Comparison of ENCODE assay signal across 17 mouse cellular contexts in genomic region chr2:134912616-134913015, GRCm38 (mm10).
A peak's percentile ranks its signal among the peaks of the same experiment; 100 is the strongest.
DNase-seq lines count a peak whose midpoint lies in the region; ATAC-seq and TF ChIP-seq lines count a peak whose summit lies in the region.
"Had no signal": no experiment of that assay in that cellular context is flagged by ENCODE, and none has a peak within 500 bp of the region (broad histone marks: within the 10 kb centered on the region; RNA-seq: fewer than 3 reads in every experiment).

No protein-coding gene starts in this region.

- H3K27ac ChIP-seq in kidney, adult 2 months (ENCODE audit: insufficient read depth, low read depth, low read length), result peak overlapping the region; percentile 5; the same call in 1 of the 2 replicates
- 0 out of 2 replicates have a peak overlapping the region, but pooled peaks have one; percentile 41 for H3K27ac ChIP-seq in neural tube, embryonic 15.5 days (replicated peaks)
- H3K27ac ChIP-seq in stomach, postnatal 0 days (replicated peaks), result no peak overlapping the region
- H3K27ac ChIP-seq: embryonic facial prominence, embryonic 13.5 days; hindbrain, embryonic 14.5 days had no signal

- H3K4me2 ChIP-seq in neural tube, embryonic 15.5 days, result no peak overlapping the region
- no peak overlapping the region for H3K4me2 ChIP-seq in stomach, postnatal 0 days (replicated peaks; ENCODE audit: low read depth)
- H3K4me2 ChIP-seq: embryonic facial prominence, embryonic 13.5 days; hindbrain, embryonic 14.5 days had no signal

- TF ChIP-seq POLR2A in kidney, adult 2 months (IDR thresholded peaks at IDR 0.05; ENCODE audit: low read depth, low read length), result no peak

- H3K4me3 ChIP-seq in kidney, adult 2 months (ENCODE audit: insufficient read depth, low read depth, low read length), result no peak overlapping the region
- no peak overlapping the region for H3K4me3 ChIP-seq in neural tube, embryonic 15.5 days (replicated peaks)
- H3K4me3 ChIP-seq in stomach, postnatal 0 days (ENCODE audit: low read depth, low read length), result no peak overlapping the region
- H3K4me3 ChIP-seq: embryonic facial prominence, embryonic 13.5 days had no signal

- H3K9me3 ChIP-seq in neural tube, embryonic 15.5 days (replicated peaks), result no peaks in the 10 kb centered on the region
- H3K9me3 ChIP-seq in stomach, postnatal 0 days (ENCODE audit: control insufficient read depth, low read length), result no peaks in the 10 kb centered on the region
- H3K9me3 ChIP-seq: embryonic facial prominence, embryonic 13.5 days had no signal

- peak; percentile 32 to 33 for DNase-seq in cerebellum, postnatal 10 days
- no peak for DNase-seq in cerebellum, adult 11 months
- no peak for DNase-seq in kidney, adult 2 months
- DNase-seq in kidney, postnatal 36 days, result no peak
- peak; percentile 83 for DNase-seq in adrenal gland, adult 8-10 months
- DNase-seq in retina, postnatal 1 day, result no peak
- DNase-seq in stomach, postnatal 0 days (ENCODE audit: low spot score), result no peak
- DNase-seq: kidney, adult 18-20 months; kidney, postnatal 4 days; lung, adult 2 months; right cerebral cortex, postnatal 14 days; thymus, adult 2 months had no signal

- ATAC-seq in neural tube, embryonic 15.5 days (ENCODE audit: low FRiP score), result no peak
- no peak for ATAC-seq in stomach, postnatal 0 days (ENCODE audit: low FRiP score, low TSS enrichment)
- ATAC-seq: CD4-positive, CD25-positive, alpha-beta regulatory T cell, adult 4 months; midbrain, embryonic 16.5 days had no signal

- 64% methylated on average over 2 of the region's 2 CpGs for WGBS in kidney, adult 2 months
- WGBS in neural tube, embryonic 15.5 days, result 72% methylated on average over 2 of the region's 2 CpGs
- 72% methylated on average over 2 of the region's 2 CpGs for WGBS in stomach, postnatal 0 days

- H3K4me1 ChIP-seq in kidney, adult 2 months (ENCODE audit: control insufficient read depth, insufficient read depth, low read length), result peaks cover 26% of the 10 kb centered on the region
- H3K4me1 ChIP-seq in neural tube, embryonic 15.5 days, result peaks cover 17% of the 10 kb centered on the region
- no peaks in the 10 kb centered on the region for H3K4me1 ChIP-seq in stomach, postnatal 0 days (replicated peaks; ENCODE audit: control insufficient read depth, insufficient read depth)

- TF ChIP-seq CTCF in kidney, adult 2 months (conservative IDR thresholded peaks at IDR 0.05; ENCODE audit: insufficient read depth, insufficient read length, low read depth, low read length), result no peak
- TF ChIP-seq CTCF in stomach, postnatal 0 days (IDR thresholded peaks at IDR 0.05; ENCODE audit: low read depth), result no peak

- no peak overlapping the region for H3K9ac ChIP-seq in neural tube, embryonic 15.5 days (replicated peaks)
- no peak overlapping the region for H3K9ac ChIP-seq in stomach, postnatal 0 days (ENCODE audit: low read length)
- H3K9ac ChIP-seq: embryonic facial prominence, embryonic 13.5 days; hindbrain, embryonic 14.5 days had no signal

- H3K36me3 ChIP-seq in kidney, adult 2 months (ENCODE audit: control insufficient read depth, insufficient read depth, low read length), result no peaks in the 10 kb centered on the region
- H3K36me3 ChIP-seq in neural tube, embryonic 15.5 days, result no peaks in the 10 kb centered on the region
- no peaks in the 10 kb centered on the region for H3K36me3 ChIP-seq in stomach, postnatal 0 days (ENCODE audit: control insufficient read depth, insufficient read depth, low read length)
- H3K36me3 ChIP-seq: embryonic facial prominence, embryonic 13.5 days had no signal

- no peaks in the 10 kb centered on the region for H3K27me3 ChIP-seq in kidney, adult 2 months (replicated peaks; ENCODE audit: control insufficient read depth, insufficient read depth, low read length)
- H3K27me3 ChIP-seq in neural tube, embryonic 15.5 days (replicated peaks), result no peaks in the 10 kb centered on the region
- no peaks in the 10 kb centered on the region for H3K27me3 ChIP-seq in stomach, postnatal 0 days (ENCODE audit: control insufficient read depth, insufficient read depth, low read length)
- H3K27me3 ChIP-seq: embryonic facial prominence, embryonic 13.5 days had no signal

- no peak for TF ChIP-seq EP300 in stomach, postnatal 0 days (optimal IDR thresholded peaks at IDR 0.05)

Comparison
In these comparisons a context has a peak if more than half of its experiments do, and no peak if none do; other contexts are left out.
1. DNase-seq: peak in cerebellum, postnatal 10 days (2 of 2) and adrenal gland, adult 8-10 months (single experiment); none in cerebellum, adult 11 months (single experiment), kidney, adult 2 months (single experiment), kidney, postnatal 36 days (0 of 2), retina, postnatal 1 day (single experiment) and stomach, postnatal 0 days (single experiment).